Mouse (Mus musculus): ENCODE measurements around the gene C2cd3. TPM values are rescaled to one million over a fixed set of nuclear protein-coding genes. Genes with fewer than 3 reads are reported as not detected.

Gene C2cd3
- polyA plus RNA-seq, 1 experiment from 2014 or later = 20.5 TPM

- H3K27me3 ChIP-seq (ENCODE audit: control insufficient read depth, insufficient read depth, low read length) = no peaks in the 10 kb centered on the region
- ATAC-seq (ENCODE audit: low FRiP score) (no peak), DNase-seq (ENCODE audit: low spot score) (no peak)
- H3K27ac ChIP-seq = no peak overlapping the region
- no peak overlapping the region for H3K4me2 ChIP-seq (replicated peaks)
- WGBS = 88% methylated on average over 2 of the region's 2 CpGs
- no peak overlapping the region for H3K4me3 ChIP-seq (replicated peaks; ENCODE audit: low read length)
- H3K9ac ChIP-seq = no peak overlapping the region
- no peaks in the 10 kb centered on the region for H3K4me1 ChIP-seq (replicated peaks; ENCODE audit: control insufficient read depth, insufficient read depth, low read length)
- peaks cover 86% of the 10 kb centered on the region for H3K36me3 ChIP-seq (replicated peaks; ENCODE audit: control insufficient read depth, insufficient read depth)
- H3K9me3 ChIP-seq (ENCODE audit: control insufficient read depth, low read length) = no peaks in the 10 kb centered on the region
Observed at GRCm38 (mm10) chr7:100392265-100392664, 20.2 kb downstream of the C2cd3 start.

GRCm38 (mm10) chr7:100399231-100399913 lies 27.3 kb downstream of the C2cd3 start:
- H3K36me3 ChIP-seq (replicated peaks; ENCODE audit: control insufficient read depth, insufficient read depth) = peaks cover 74% of the 10 kb centered on the region
- no peak for ATAC-seq (ENCODE audit: low FRiP score)
- 54% methylated on average over 8 of the region's 8 CpGs for WGBS

DNA sequence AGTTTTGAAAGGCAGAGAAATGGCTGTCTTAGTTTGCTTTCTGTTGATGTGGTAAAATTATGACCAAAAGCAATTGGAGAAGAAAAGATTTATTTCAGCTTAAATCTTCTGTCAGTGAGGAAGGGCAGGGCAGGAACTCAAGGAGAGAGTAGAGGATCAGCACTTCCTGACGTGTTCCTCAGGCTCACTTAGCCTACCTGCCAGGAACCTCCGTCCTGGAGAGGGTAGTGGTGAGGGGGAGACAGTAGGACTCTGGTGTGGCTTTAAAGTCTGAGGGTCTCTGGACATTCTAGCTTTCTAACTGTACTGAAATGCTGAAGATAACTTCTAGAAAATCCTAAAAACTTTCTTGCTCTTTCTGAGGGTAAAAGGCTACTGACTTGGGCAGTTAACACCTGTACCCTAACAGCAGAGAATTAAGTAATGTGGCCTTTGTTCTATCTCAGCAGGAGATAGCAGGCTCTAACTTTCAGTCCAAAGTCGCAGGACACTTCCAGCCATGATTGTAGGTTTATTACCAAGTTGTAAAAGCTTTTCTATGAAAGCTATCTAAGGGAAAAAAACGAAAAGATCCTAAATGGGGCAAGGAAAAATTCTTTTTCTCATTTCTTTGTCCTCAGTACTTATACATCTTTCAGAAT lies 29.0 kb downstream of the C2cd3 start:
- Histone ChIP-seq H3K36me3 (replicated peaks; ENCODE audit: control insufficient read depth, insufficient read depth) (peaks cover 74% of the 10 kb centered on the region), H3K27ac (no peak overlapping the region), H3K4me3 (replicated peaks; ENCODE audit: low read length) (no peak overlapping the region), H3K27me3 (ENCODE audit: control insufficient read depth, insufficient read depth, low read length) (no peaks in the 10 kb centered on the region), H3K4me1 (replicated peaks; ENCODE audit: control insufficient read depth, insufficient read depth, low read length) (no peaks in the 10 kb centered on the region), H3K9ac (no peak overlapping the region), H3K4me2 (replicated peaks) (no peak overlapping the region), H3K9me3 (ENCODE audit: control insufficient read depth, low read length) (no peaks in the 10 kb centered on the region)
- WGBS = 71% methylated on average over 4 of the region's 4 CpGs
- ATAC-seq (ENCODE audit: low FRiP score) (no peak), DNase-seq (ENCODE audit: low spot score) (no peak)

More at GRCm38 (mm10) chr7:100399231-100399913, 27.3 kb downstream of the C2cd3 start:
- Histone ChIP-seq H3K4me2 (replicated peaks) (no peak overlapping the region), H3K4me1 (replicated peaks; ENCODE audit: control insufficient read depth, insufficient read depth, low read length) (no peaks in the 10 kb centered on the region), H3K9me3 (ENCODE audit: control insufficient read depth, low read length) (no peaks in the 10 kb centered on the region), H3K9ac (no peak overlapping the region), H3K27ac (no peak overlapping the region), H3K4me3 (replicated peaks; ENCODE audit: low read length) (no peak overlapping the region), H3K27me3 (ENCODE audit: control insufficient read depth, insufficient read depth, low read length) (no peaks in the 10 kb centered on the region)
- peak; percentile 38 for DNase-seq (ENCODE audit: low spot score)

DNA sequence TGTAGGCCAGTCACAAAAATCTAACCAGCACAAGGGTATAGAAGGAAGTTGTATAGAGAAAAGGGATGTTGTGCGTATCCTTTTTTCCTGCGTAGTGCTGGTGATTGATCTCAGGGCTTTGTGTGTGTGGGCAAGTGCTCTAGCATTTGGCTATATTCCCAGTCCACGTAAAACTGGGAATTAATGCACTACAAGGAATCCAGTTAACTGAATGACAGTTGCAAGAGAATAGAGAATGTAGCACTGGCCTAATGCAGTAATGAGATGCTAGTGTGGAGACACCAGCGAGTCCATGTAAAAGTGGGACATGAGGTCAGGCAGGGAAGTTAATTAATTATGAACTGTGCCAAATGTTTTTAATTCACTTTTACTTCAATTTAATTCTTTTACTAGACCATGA lies 30.7 kb downstream of the C2cd3 start:
- DNase-seq (ENCODE audit: low spot score) (no peak), ATAC-seq (ENCODE audit: low FRiP score) (no peak)
- WGBS = 57% methylated on average over 4 of the region's 4 CpGs
- H3K4me2 ChIP-seq (replicated peaks) = no peak overlapping the region
- H3K4me1 ChIP-seq (replicated peaks; ENCODE audit: control insufficient read depth, insufficient read depth, low read length) = no peaks in the 10 kb centered on the region
- no peaks in the 10 kb centered on the region for H3K9me3 ChIP-seq (ENCODE audit: control insufficient read depth, low read length)
- H3K9ac ChIP-seq = no peak overlapping the region
- H3K27ac ChIP-seq = no peak overlapping the region
- peaks cover 75% of the 10 kb centered on the region for H3K36me3 ChIP-seq (replicated peaks; ENCODE audit: control insufficient read depth, insufficient read depth)
- no peaks in the 10 kb centered on the region for H3K27me3 ChIP-seq (ENCODE audit: control insufficient read depth, insufficient read depth, low read length)
- no peak overlapping the region for H3K4me3 ChIP-seq (replicated peaks; ENCODE audit: low read length)

- Histone ChIP-seq H3K36me3 (replicated peaks; ENCODE audit: control insufficient read depth, insufficient read depth) (peaks cover 89% of the 10 kb centered on the region), H3K4me2 (replicated peaks) (no peak overlapping the region), H3K9ac (no peak overlapping the region), H3K27ac (no peak overlapping the region), H3K27me3 (ENCODE audit: control insufficient read depth, insufficient read depth, low read length) (no peaks in the 10 kb centered on the region), H3K4me1 (replicated peaks; ENCODE audit: control insufficient read depth, insufficient read depth, low read length) (no peaks in the 10 kb centered on the region), H3K4me3 (replicated peaks; ENCODE audit: low read length) (no peak overlapping the region), H3K9me3 (ENCODE audit: control insufficient read depth, low read length) (no peaks in the 10 kb centered on the region)
- ATAC-seq (ENCODE audit: low FRiP score) = no peak
- no peak for DNase-seq (ENCODE audit: low spot score)
- WGBS = over 99% methylated on average over 5 of the region's 5 CpGs
Observed at GRCm38 (mm10) chr7:100407677-100408076, 35.6 kb downstream of the C2cd3 start.

DNA sequence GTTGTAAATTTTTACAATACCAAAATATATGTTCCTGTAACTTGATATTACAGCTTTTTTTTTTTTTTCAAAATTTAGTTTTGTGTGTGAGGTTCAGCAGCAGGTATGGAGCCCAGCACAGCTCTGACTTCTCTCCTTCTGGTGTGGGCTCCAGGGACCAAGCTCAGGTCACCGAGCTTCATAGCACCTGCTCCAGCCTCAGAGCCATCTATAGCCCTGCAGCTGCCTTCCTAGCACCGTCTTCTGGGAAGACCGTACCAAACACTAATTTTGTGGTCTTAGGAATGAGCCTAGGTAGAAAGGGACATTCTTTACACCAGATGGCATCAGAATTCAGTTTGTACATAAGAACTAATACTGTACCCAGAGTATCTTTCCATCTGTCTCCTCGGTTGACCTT lies 36.7 kb downstream of the C2cd3 start:
- peaks cover 89% of the 10 kb centered on the region for H3K36me3 ChIP-seq (replicated peaks; ENCODE audit: control insufficient read depth, insufficient read depth)
- no peak overlapping the region for H3K9ac ChIP-seq
- ATAC-seq (ENCODE audit: low FRiP score) (no peak), DNase-seq (ENCODE audit: low spot score) (no peak)
- no peak overlapping the region for H3K4me2 ChIP-seq (replicated peaks)
- H3K27ac ChIP-seq = no peak overlapping the region
- H3K27me3 ChIP-seq (ENCODE audit: control insufficient read depth, insufficient read depth, low read length) = no peaks in the 10 kb centered on the region
- no peak overlapping the region for H3K4me3 ChIP-seq (replicated peaks; ENCODE audit: low read length)
- no peaks in the 10 kb centered on the region for H3K9me3 ChIP-seq (ENCODE audit: control insufficient read depth, low read length)
- 96% methylated on average over 4 of the region's 4 CpGs for WGBS
- no peaks in the 10 kb centered on the region for H3K4me1 ChIP-seq (replicated peaks; ENCODE audit: control insufficient read depth, insufficient read depth, low read length)

GRCm38 (mm10) chr7:100425795-100426194 lies 53.8 kb downstream of the C2cd3 start:
- Histone ChIP-seq H3K27me3 (ENCODE audit: control insufficient read depth, insufficient read depth, low read length) (no peaks in the 10 kb centered on the region), H3K4me3 (replicated peaks; ENCODE audit: low read length) (no peak overlapping the region), H3K4me1 (replicated peaks; ENCODE audit: control insufficient read depth, insufficient read depth, low read length) (no peaks in the 10 kb centered on the region), H3K27ac (no peak overlapping the region), H3K9me3 (ENCODE audit: control insufficient read depth, low read length) (no peaks in the 10 kb centered on the region), H3K9ac (no peak overlapping the region), H3K36me3 (replicated peaks; ENCODE audit: control insufficient read depth, insufficient read depth) (peaks cover 94% of the 10 kb centered on the region), H3K4me2 (replicated peaks) (no peak overlapping the region)
- no peak for ATAC-seq (ENCODE audit: low FRiP score)
- DNase-seq (ENCODE audit: low spot score) = no peak
- 77% methylated on average over 3 of the region's 3 CpGs for WGBS

- no peak for ATAC-seq (ENCODE audit: low FRiP score)
- no peaks in the 10 kb centered on the region for H3K9me3 ChIP-seq (ENCODE audit: control insufficient read depth, low read length)
- peaks cover 95% of the 10 kb centered on the region for H3K36me3 ChIP-seq (replicated peaks; ENCODE audit: control insufficient read depth, insufficient read depth)
- WGBS = 71% methylated on average over 3 of the region's 3 CpGs
- no peak overlapping the region for H3K4me3 ChIP-seq (replicated peaks; ENCODE audit: low read length)
- H3K27me3 ChIP-seq (ENCODE audit: control insufficient read depth, insufficient read depth, low read length) = no peaks in the 10 kb centered on the region
- H3K4me2 ChIP-seq (replicated peaks) = no peak overlapping the region
- H3K27ac ChIP-seq = no peak overlapping the region
- H3K4me1 ChIP-seq (replicated peaks; ENCODE audit: control insufficient read depth, insufficient read depth, low read length) = no peaks in the 10 kb centered on the region
- DNase-seq (ENCODE audit: low spot score) = peak; percentile 61
- no peak overlapping the region for H3K9ac ChIP-seq
Observed at GRCm38 (mm10) chr7:100429102-100429501, 57.1 kb downstream of the C2cd3 start.

DNA sequence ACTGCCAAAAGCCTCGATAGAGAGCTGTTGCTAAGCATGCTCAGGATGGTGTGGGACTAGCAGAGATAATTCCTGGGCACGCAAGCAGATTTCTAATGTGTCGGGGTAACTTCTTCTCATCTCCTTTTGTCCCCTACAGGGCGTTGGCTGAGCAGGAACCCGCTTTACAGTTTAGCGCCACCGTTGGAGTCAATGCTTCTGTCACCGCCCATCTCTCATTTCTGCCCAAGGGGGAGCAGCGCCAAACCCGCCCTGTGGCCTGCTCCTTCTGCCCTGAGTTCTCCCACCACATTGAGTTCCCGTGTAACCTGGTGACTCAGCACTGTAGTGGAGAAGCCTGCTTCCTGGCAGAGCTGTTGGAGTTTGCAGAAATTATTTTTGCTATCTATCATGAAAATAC lies 57.9 kb downstream of the C2cd3 start:
- Histone ChIP-seq H3K27me3 (ENCODE audit: control insufficient read depth, insufficient read depth, low read length) (no peaks in the 10 kb centered on the region), H3K9me3 (ENCODE audit: control insufficient read depth, low read length) (no peaks in the 10 kb centered on the region), H3K4me1 (replicated peaks; ENCODE audit: control insufficient read depth, insufficient read depth, low read length) (no peaks in the 10 kb centered on the region), H3K36me3 (replicated peaks; ENCODE audit: control insufficient read depth, insufficient read depth) (peaks cover 91% of the 10 kb centered on the region), H3K9ac (no peak overlapping the region), H3K4me2 (replicated peaks) (no peak overlapping the region), H3K27ac (no peak overlapping the region), H3K4me3 (replicated peaks; ENCODE audit: low read length) (no peak overlapping the region)
- WGBS = 92% methylated on average over 11 of the region's 11 CpGs
- DNase-seq (ENCODE audit: low spot score) (no peak), ATAC-seq (ENCODE audit: low FRiP score) (no peak)

Measured in hindbrain, embryonic 14.5 days (tissue).